Mouse (Mus musculus): Measurements from ENCODE around the gene Cd93.

GRCm38 (mm10) chr2:148396209-148396608 is 47.2 kb downstream of the Cd93 start:
- no peak for TF ChIP-seq CTCF (IDR thresholded peaks at IDR 0.05; ENCODE audit: control insufficient read depth, insufficient read depth, insufficient read length)
- TF ChIP-seq MAX (IDR thresholded peaks at IDR 0.05) = no peak
- no peak for TF ChIP-seq MYOD1 (IDR thresholded peaks at IDR 0.05; ENCODE audit: control insufficient read depth, insufficient read length, low read depth)
- no peak for TF ChIP-seq MYOG (IDR thresholded peaks at IDR 0.05; ENCODE audit: control insufficient read depth, extremely low read depth, insufficient read length)
- TF ChIP-seq USF1 (IDR thresholded peaks at IDR 0.05; ENCODE audit: low read depth) = no peak
- no peak for TF ChIP-seq FOSL1 (IDR thresholded peaks at IDR 0.05; ENCODE audit: insufficient read depth, low read length, poor library complexity, severe bottlenecking)
- no peak for TF ChIP-seq CEBPB (IDR thresholded peaks at IDR 0.05; ENCODE audit: low read depth)

Measured in C2C12 (cell line).